Mouse (Mus musculus) erythroblast, embryonic 14.5 days (primary cell): ENCODE data around the gene Usp5. TPM values are rescaled to one million over a fixed set of nuclear protein-coding genes. Genes with fewer than 3 reads are reported as not detected.

Experiments
- H3K27me3 ChIP-seq: 2 replicates; pipeline ENCODE4 v1.6.1; 2012; ENCODE audit warnings: inconsistent platforms; ENCODE audit not compliant: control insufficient read depth
- H3K36me3 ChIP-seq: 2 replicates; pipeline ENCODE4 v1.6.1; 2012; ENCODE audit warnings: mild to moderate bottlenecking, inconsistent platforms; ENCODE audit not compliant: control insufficient read depth
- H3K4me1 ChIP-seq: 2 replicates; pipeline ENCODE4 v1.6.1; 2012; ENCODE audit warnings: inconsistent platforms; ENCODE audit not compliant: control insufficient read depth
- H3K4me3 ChIP-seq: replicated peaks from 2 replicates; pipeline ENCODE3; 2012; ENCODE audit warnings: moderate library complexity, mild to moderate bottlenecking, inconsistent platforms
- H3K9me3 ChIP-seq: 2 replicates; pipeline ENCODE4 v1.6.1; 2012; ENCODE audit warnings: low read length, inconsistent platforms, mixed read lengths; ENCODE audit not compliant: control insufficient read depth
- GATA1 ChIP-seq: IDR thresholded peaks from 2 replicates; pipeline ENCODE4 v1.6.1; 2012; ENCODE audit warnings: low read length, inconsistent platforms, mixed read lengths
- TAL1 ChIP-seq: IDR thresholded peaks from 3 replicates; pipeline ENCODE4 v1.6.1; 2012; ENCODE audit warnings: low read length, inconsistent platforms, mixed read lengths
- polyA plus RNA-seq: library from polyadenylated mRNA; stranded (reverse); fragments of >175 nt; gene quantifications from 2 replicates; pipeline ENCODE4 v1.2.3, GENCODE M21; 2012

Usp5 gene
- polyA plus RNA-seq, 1 experiment, result 4.6 TPM

GRCm38 (mm10) chr6:124780917-124781316 is 48.4 kb downstream of the Usp5 start:
- peaks cover 40% of the 10 kb centered on the region for H3K27me3 ChIP-seq
- no peak for TF ChIP-seq GATA1
- no peak for TF ChIP-seq TAL1

GRCm38 (mm10) chr6:124779984-124780416 is 49.3 kb downstream of the Usp5 start:
- no peaks in the 10 kb centered on the region for H3K36me3 ChIP-seq
- peaks cover 2% of the 10 kb centered on the region for H3K4me1 ChIP-seq
- no peaks in the 10 kb centered on the region for H3K9me3 ChIP-seq
- peaks cover 40% of the 10 kb centered on the region for H3K27me3 ChIP-seq
- no peak overlapping the region for H3K4me3 ChIP-seq
- TF ChIP-seq TAL1, result no peak
- no peak for TF ChIP-seq GATA1

More at GRCm38 (mm10) chr6:124780917-124781316, 48.4 kb downstream of the Usp5 start:
- no peaks in the 10 kb centered on the region for H3K9me3 ChIP-seq
- H3K4me3 ChIP-seq, result no peak overlapping the region
- H3K4me1 ChIP-seq, result peaks cover 2% of the 10 kb centered on the region
- H3K36me3 ChIP-seq, result no peaks in the 10 kb centered on the region

DNA sequence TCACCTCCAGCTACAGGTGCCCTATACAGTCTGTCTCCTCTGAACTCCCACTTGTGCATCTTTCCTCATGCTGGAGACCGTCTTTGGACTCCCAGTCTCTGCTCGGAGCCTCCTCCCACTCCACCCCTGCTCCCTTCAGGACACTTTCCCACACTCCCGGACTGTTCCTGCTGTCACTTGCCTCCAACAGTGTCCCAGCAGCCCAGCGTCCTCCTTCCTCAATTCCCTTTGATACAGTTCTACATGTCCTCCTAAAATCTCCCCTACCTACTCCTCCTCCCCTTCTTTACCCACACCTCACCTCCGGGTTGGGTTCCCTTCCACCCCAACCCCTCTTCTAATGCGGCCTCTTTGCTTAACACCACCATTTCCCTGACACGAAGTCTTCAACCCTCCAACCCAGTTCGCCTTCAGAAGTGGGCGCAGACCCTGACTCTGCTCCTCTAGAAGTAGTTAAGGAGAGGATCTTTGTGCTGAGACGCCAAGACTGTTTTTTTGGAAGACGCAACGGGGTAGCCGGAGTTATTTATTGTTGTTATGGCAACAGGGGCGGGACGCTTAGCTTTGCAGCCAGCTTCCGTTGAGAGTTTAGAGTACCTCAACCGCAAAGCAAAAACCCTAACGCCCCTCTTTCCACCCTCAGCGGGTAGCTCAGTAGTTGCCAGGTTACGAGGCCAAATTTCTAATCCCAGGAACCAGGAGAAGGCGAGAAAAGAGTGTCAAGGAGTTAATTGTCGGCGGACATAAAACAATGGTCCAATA is 49.9 kb downstream of the Usp5 start, which contains the start of gene Lrrc23:
Gene Lrrc23, minus strand, starts transcription at position 506 of the 762 bp plus-strand sequence.
- H3K27me3 ChIP-seq, result peaks cover 40% of the 10 kb centered on the region
- peaks cover 2% of the 10 kb centered on the region for H3K4me1 ChIP-seq
- no peaks in the 10 kb centered on the region for H3K9me3 ChIP-seq
- no peak for TF ChIP-seq GATA1
- no peak for TF ChIP-seq TAL1
- no peak within 1 kb of the TSS for H3K4me3 ChIP-seq
- no peaks in the 10 kb centered on the region for H3K36me3 ChIP-seq

GRCm38 (mm10) chr6:124770511-124770910 is 58.8 kb downstream of the Usp5 start:
- peaks cover 68% of the 10 kb centered on the region for H3K27me3 ChIP-seq
- no peaks in the 10 kb centered on the region for H3K36me3 ChIP-seq
- no peak overlapping the region for H3K4me3 ChIP-seq
- peaks cover 13% of the 10 kb centered on the region for H3K4me1 ChIP-seq
- peaks cover 3% of the 10 kb centered on the region; the same call in 1 of the 2 replicates for H3K9me3 ChIP-seq
- TF ChIP-seq GATA1, result no peak
- no peak for TF ChIP-seq TAL1

- no peak for TF ChIP-seq TAL1
- Histone ChIP-seq H3K4me1 (peaks cover 13% of the 10 kb centered on the region), H3K27me3 (peaks cover 68% of the 10 kb centered on the region), H3K9me3 (peaks cover 3% of the 10 kb centered on the region; the same call in 1 of the 2 replicates), H3K36me3 (no peaks in the 10 kb centered on the region), H3K4me3 (no peak overlapping the region)
Observed at GRCm38 (mm10) chr6:124770013-124770412, 59.3 kb downstream of the Usp5 start.

DNA sequence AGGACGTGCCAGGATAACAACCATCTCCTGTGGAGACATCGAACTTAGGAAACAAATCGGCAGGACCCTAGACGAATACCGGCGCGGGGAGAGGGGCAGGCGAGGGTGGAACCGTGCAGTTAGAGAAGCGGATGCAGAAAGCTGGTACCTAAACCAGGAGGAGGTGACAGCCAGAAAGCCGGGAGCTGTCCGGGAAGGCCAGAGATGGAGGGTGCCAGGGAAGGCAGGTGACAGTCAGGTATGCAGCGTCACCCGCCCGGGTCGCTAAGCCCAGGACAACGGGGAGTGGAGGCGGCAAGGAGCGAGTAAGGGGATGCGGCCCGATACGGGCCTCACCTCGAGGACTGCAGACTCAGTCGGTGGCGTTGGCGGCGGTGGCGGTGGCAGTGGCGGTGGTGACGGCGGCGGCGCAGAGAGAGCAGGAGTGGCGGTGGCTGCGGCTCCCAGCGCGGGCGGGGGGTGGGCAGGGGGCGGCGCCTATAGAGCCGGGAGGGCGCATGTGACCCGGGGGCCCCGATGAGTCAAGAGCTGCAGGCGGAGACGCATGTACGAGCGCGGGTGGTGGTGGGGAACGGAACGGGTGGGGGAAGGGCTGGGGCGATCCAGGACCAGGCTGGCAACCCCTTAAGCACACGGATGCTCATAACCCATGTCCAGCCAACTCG is 60.1 kb downstream of the Usp5 start, which contains the start of gene Eno2:
Gene Eno2, minus strand, starts transcription at position 573 of the 665 bp plus-strand sequence.
- Histone ChIP-seq H3K4me1 (peaks cover 13% of the 10 kb centered on the region), H3K9me3 (peaks cover 3% of the 10 kb centered on the region; the same call in 1 of the 2 replicates), H3K27me3 (peaks cover 67% of the 10 kb centered on the region), H3K36me3 (no peaks in the 10 kb centered on the region), H3K4me3 (peak within 1 kb of the TSS; percentile 38)
- TF ChIP-seq TAL1, result no peak
- no peak for TF ChIP-seq GATA1

DNA sequence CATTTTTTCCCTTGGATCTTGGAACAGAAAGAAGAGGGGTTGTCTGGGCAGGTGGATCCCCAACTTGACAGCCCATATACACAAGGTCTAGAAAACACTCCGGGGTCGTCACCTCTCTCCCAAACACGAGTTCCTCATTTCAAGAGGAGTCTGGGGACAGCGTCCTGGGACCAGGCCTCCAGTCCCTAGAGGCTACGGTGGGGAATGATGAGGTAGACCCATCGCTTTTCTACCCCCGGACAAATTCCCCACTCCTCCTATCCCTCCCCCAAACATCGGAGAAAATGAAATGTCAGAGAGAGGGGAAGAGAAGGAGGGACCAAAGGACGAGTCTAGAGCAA is 60.6 kb downstream of the Usp5 start:
- peaks cover 3% of the 10 kb centered on the region; the same call in 1 of the 2 replicates for H3K9me3 ChIP-seq
- H3K4me3 ChIP-seq, result no peak overlapping the region
- no peaks in the 10 kb centered on the region for H3K36me3 ChIP-seq
- peaks cover 67% of the 10 kb centered on the region for H3K27me3 ChIP-seq
- no peak for TF ChIP-seq TAL1
- no peak for TF ChIP-seq GATA1
- peaks cover 13% of the 10 kb centered on the region for H3K4me1 ChIP-seq

DNA sequence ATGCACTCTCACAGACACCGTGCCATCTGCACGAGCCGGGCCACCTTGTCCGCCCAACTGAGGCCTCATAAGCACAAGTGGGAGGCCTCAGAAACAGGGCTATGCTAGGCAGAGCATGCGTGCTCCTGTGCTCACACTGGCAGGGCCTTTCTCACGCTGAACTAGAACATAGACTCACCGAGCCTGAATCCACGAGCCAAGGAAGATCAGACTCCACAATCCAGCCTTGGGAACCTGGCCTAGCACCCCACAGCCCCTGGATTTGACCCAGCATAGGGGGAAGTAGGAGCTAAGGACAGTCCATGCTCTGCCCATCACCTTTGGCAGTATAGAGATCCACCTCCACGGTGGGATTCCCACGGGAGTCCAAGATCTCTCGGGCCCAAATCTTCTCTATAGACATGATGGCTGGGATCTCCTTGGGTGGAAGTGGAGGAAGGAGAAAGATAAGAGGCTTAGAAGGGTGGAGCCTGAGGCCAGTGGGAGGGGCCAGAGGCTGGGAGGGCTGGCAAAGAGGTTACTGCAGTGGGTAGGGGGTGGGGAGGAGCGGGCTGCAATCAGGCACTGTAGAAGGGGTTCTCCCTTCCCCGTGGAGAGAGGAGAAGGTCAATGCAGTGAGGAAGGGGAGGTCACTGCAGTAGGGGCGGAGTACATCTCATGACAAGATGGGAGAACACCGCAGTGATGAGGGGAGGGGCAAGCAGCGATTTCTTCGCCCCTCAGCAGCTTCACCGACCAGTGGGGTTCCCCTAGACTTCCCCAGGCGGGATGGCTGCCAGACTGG is 61.2 kb downstream of the Usp5 start:
- Histone ChIP-seq H3K4me3 (no peak overlapping the region), H3K36me3 (no peaks in the 10 kb centered on the region)

More for the DNA sequence above, 61.2 kb downstream of the Usp5 start:
- Histone ChIP-seq H3K4me1 (peaks cover 13% of the 10 kb centered on the region), H3K27me3 (peaks cover 67% of the 10 kb centered on the region), H3K9me3 (peaks cover 3% of the 10 kb centered on the region; the same call in 1 of the 2 replicates)
- TF ChIP-seq TAL1, result no peak
- TF ChIP-seq GATA1, result no peak
